Mouse (Mus musculus) CH12.LX (cell line): ENCODE measurements around the gene Hist1h2bk.

ENCODE experiments used
- CTCF ChIP-seq, 2 experiments: IDR thresholded peaks in 1 of 2; conservative IDR thresholded peaks in 1 of 2; 2 replicates each; pipeline ENCODE4 v1.5.1; 2011 to 2012; ENCODE audit warnings: low read depth in 2 of 2, low read length in 2 of 2, improper control_type of control experiment in 1 of 2, inconsistent platforms in 1 of 2, mild to moderate bottlenecking in 1 of 2, moderate library complexity in 1 of 2
- EP300 ChIP-seq: IDR thresholded peaks from 2 replicates; pipeline ENCODE4 v1.6.1; 2011; ENCODE audit warnings: low read length, improper control_type of control experiment
- MAFK ChIP-seq: IDR thresholded peaks from 2 replicates; pipeline ENCODE4 v1.6.1; 2011; ENCODE audit warnings: low read length, improper control_type of control experiment; ENCODE audit not compliant: insufficient replicate concordance
- MAX ChIP-seq: IDR thresholded peaks from 2 replicates; pipeline ENCODE4 v1.6.1; 2011; ENCODE audit warnings: low read length, improper control_type of control experiment
- MYC ChIP-seq: IDR thresholded peaks from 2 replicates; pipeline ENCODE4 v1.6.1; 2011; ENCODE audit warnings: low read depth, mild to moderate bottlenecking, improper control_type of control experiment, low read length
- PAX5 ChIP-seq: IDR thresholded peaks from 2 replicates; pipeline ENCODE4 v1.6.1; 2012; ENCODE audit warnings: low read length, inconsistent platforms, mixed read lengths
- POLR2A ChIP-seq: IDR thresholded peaks from 2 replicates; pipeline ENCODE4 v1.6.1; 2011; ENCODE audit warnings: low read depth, mild to moderate bottlenecking, improper control_type of control experiment, low read length
- SIN3A ChIP-seq: IDR thresholded peaks from 2 replicates; pipeline ENCODE4 v1.6.1; 2012; ENCODE audit warnings: low read length, improper control_type of control experiment, inconsistent platforms
- ZC3H11A ChIP-seq: IDR thresholded peaks from 2 replicates; pipeline ENCODE4 v1.6.1; 2012; ENCODE audit warnings: low read depth, mild to moderate bottlenecking, inconsistent platforms, low read length, improper control_type of control experiment

GRCm38 (mm10) chr13:22014411-22014845 lies 21.2 kb upstream of the Hist1h2bk start:
- TF ChIP-seq MAFK (no peak), MYC (no peak), EP300 (no peak), CTCF (conservative IDR thresholded peaks at IDR 0.05 in 1 of 2, IDR thresholded peaks at IDR 0.05 in 1 of 2; ENCODE audit: low read depth in 2 of 2, low read length in 2 of 2) (no peak), PAX5 (no peak), MAX (0 out of 2 replicates have a peak, but pooled peaks have one; percentile 14), POLR2A (no peak), ZC3H11A (no peak), SIN3A (no peak)
